Mouse (Mus musculus): ENCODE results near the gene Itm2b. TPM values are rescaled to one million over a fixed set of nuclear protein-coding genes. Genes with fewer than 3 reads are reported as not detected.

Gene Itm2b
- polyA plus RNA-seq, 1 experiment, result 137 TPM

DNA sequence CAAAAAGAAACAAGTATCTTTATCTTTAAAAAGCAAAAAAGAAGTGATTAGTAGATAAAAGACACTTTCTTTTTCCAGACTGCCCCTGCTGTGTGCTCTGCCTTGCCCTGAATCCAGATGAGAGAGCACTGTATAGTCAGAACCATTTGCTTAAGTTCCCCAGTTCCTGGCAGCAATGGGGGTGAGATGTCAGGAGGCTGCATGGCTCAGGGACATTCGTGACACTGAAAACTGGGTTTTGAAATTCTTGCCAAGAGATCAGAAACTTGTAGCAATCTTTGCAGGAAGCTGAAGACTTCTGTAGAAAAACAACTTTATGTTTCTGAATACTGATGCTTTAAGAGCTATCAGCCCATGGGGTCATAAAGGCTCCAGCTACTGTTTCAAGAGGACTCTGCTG is 35.1 kb downstream of the Itm2b start:
- TF ChIP-seq GATA1 (IDR thresholded peaks at IDR 0.05; ENCODE audit: low read length), result no peak

DNA sequence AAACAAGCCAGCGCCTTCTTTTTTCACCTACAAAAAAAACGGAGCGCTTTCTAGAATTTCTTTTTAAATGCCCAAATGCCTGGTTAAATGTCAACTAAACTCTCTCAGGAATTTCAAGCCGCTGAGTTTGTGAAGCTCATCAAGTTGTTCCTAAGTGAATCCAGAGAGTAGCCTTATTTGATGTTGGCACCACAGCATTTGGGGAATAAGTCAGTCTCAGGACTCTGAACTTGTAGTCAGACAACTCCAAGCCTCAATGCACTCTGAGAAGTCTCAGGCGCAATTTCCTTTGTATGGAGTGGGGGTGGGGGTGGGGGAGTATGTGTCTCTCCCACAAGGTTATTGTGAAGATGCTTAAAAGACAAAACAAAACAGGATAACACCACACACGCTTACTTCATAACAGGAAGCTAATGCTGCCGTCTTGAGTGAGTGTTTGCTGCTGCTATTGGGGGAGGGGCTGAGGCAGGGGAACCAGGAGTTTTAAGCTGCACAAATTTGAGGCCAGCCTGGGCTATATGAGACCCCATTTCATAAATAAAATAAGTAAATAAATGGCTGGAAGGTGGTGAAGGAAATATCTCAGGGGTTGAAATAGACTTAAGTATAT is 35.9 kb downstream of the Itm2b start:
- TF ChIP-seq GATA1 (IDR thresholded peaks at IDR 0.05; ENCODE audit: low read length), result no peak

DNA sequence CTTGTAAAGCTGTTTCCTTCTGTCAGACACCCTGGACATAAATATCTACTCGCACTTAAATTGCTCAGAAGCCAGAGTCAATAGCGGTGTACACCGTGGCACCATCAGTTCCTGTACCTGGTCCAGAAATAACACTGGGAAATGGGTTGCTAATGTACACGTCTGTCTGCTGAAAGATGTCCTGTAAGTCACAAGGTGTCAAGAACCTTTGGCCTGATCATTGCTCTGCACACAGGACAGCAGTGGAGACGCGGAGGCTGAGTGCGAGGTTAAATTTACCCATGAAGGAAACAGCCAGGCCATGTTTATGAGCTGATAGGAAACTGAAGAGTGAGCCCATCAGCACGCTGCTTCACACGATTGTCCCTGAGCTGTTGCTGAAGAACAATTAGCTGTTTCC is 37.8 kb downstream of the Itm2b start:
- no peak for TF ChIP-seq GATA1 (IDR thresholded peaks at IDR 0.05; ENCODE audit: low read length)

DNA sequence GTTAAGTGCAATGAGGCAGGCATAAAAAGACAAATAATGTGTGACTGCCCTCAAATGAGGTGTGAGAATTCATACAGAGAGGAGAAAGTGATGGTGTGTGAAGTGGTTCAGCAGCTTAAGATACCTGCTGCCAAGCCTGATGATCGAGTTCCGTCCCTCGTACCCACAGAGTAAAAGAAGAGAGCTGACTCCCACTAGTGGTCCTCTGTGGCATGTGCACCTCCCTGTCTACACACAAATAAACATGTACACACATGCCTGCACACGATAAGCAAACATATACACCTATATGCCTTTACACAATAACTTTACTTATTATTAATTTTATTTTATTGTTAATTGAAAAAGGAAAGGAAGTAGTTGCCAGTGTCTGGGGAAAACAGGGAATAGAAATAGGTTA is 39.5 kb downstream of the Itm2b start:
- no peak for TF ChIP-seq GATA1 (IDR thresholded peaks at IDR 0.05; ENCODE audit: low read length)

DNA sequence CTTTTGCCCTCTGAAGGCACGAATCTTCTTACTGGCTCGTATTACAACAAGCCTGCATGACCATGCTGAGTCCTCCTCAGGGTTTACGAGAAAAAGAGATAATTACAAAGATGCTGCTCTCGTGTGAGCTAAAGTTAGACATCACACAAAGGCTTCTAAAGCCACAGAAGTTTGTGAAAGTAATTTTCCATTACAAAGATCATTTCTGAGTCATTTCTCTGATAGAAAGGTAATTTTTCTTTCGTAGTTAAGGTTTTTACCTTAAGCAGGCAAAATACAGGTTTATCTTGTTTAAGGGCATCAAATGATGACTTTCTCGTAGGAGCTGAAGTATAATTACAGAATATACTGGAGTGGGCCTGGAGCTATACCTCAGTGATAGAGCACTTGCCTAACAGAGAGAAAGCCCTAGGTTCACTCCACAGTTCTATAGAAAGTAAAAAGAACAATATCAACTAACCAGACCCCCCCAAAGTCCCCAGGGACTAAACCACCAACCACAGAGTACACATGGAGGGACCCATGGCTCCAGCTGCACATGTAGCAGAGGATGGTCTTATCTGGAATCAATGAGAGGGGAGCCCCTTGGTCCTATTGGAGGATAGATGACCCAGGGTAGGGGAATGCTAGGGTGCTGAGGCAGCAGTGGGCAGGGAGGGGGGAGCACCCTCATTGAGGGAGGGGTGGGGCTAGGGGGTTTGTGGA is 44.9 kb downstream of the Itm2b start:
- no peak for TF ChIP-seq GATA1 (IDR thresholded peaks at IDR 0.05; ENCODE audit: low read length)

DNA sequence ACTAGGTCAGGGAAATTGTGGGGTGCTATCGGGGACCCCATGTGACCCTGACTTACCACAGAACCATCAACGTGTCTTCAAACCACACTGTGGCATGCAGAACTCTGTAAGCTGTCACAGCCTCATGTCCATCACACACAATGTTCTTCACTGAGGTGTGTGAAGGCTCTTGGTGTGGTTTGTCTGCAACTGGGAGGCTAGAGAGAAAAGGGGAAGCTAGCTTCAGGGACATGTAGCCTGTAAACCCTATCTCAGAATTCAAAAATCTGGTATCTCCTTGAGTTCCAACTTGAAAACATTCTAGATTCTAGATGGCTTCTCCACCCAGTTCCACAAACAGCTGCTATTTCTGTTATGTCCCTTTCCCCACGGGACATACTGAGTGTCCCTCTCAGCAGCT is 45.5 kb downstream of the Itm2b start:
- TF ChIP-seq GATA1 (IDR thresholded peaks at IDR 0.05; ENCODE audit: low read length), result no peak

DNA sequence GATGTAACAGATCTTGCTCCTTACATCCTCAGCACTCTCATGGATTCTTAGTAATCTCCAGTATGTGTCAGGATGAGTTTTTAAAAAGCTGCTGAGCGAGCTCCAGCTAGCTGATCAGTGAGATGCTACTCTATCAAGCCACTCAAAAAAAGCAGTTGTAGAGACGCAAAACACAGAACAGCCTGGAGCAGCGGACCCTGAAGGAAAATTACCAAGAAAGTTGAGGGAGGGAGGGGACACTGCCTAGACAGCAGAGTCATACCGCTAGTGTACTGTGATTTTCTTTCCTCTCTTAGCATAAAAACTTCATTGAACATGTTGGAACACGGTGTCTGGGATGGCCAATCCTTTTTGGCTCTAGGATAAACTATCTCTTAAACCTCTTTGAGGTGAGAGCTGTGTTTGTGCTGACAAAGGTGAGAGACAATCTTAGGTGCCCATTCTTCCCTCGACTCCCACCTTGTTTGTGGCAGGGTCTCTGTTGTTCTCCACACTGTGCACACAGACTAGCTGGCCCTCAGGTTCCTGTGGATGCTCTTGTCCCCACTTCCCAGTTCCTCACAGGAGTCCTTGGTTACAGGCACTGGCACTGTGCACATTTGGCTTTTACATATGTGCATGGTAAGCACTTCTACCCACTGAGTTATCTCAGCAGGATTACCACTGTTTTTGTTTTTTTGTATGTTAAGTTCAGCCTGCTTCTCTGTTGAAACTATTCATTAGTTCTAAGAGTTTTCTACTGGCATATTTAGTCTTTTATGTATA is 48.6 kb downstream of the Itm2b start:
- no peak for TF ChIP-seq GATA1 (IDR thresholded peaks at IDR 0.05; ENCODE audit: low read length)

DNA sequence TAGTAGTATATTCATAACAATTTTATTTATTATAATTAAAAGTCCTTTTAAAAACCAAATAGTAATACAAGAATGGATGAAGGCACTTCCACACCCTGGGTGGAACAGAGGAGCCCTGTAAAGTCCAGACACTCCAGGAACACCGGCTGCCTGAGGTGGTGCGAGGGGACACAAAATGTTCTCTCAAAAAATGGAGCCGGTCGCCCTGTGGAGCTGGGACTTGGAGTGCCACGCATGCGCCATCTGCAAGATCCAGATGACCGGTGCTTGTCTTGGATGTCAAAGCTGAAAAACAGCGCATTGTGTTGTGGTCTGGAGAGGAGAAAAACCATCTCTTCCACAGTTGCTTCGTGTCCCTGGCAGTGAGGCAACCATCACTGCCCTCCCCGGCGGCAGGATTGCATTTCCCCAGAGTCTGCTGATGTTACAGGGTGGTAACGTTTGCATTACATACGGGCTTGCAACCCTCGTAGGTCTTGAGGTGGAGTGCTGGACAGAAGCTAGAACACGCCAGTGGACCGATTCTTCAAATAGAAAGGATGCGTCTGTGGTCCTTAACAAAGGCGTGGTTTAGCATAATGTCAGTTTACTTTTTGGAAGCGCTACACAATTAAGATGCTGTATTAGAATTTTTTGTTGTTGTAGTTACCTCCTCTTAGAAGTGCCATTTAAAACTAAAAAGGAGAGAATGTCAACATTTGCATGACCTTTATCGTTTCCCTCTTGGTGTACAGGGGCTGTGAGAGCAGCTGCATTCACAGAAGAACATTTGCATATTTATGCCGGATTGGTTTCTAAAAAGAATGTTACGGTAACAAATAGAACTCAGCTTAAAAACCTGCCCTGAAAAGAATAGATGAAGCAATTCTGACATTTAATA is 49.9 kb downstream of the Itm2b start:
- TF ChIP-seq GATA1 (IDR thresholded peaks at IDR 0.05; ENCODE audit: low read length), result no peak

DNA sequence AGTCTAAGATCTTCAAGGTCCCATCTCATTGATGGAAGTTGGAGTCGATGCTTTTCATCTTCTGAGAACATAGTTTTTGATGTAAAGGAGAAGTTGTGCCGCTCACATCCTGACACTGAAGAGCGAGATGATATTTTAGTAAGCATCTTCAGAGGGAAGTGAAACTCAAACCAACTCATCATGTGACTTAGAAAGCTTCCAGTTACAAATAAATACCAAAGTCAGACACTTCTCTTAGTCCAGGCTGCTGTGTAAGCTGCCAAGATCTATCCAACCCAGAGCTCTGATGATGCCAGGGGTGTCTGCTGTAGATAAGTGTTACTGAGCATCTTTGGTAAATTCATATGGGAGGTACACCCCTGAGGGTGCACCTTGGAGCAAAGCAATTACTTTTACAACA is 51.2 kb downstream of the Itm2b start:
- TF ChIP-seq GATA1 (IDR thresholded peaks at IDR 0.05; ENCODE audit: low read length), result no peak

DNA sequence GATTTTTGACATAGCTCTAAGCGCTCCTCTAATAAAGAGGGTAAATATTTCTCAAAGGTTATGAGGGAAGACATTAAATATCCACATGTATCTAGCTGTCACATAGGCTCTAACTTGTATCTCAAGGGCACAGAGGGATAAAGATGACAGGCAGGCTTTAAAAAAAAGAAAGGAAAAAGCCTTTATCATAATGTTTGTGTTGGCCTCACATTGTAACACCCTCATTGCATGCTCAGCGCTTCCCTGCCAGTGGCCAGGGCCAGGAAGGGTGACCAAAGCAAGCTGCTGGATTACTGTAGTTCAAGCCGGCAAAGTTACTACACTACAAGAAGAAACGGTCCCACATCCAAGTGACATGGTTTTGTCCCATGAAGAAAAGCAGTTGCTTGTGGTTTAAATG is 53.7 kb downstream of the Itm2b start:
- no peak for TF ChIP-seq GATA1 (IDR thresholded peaks at IDR 0.05; ENCODE audit: low read length)

DNA sequence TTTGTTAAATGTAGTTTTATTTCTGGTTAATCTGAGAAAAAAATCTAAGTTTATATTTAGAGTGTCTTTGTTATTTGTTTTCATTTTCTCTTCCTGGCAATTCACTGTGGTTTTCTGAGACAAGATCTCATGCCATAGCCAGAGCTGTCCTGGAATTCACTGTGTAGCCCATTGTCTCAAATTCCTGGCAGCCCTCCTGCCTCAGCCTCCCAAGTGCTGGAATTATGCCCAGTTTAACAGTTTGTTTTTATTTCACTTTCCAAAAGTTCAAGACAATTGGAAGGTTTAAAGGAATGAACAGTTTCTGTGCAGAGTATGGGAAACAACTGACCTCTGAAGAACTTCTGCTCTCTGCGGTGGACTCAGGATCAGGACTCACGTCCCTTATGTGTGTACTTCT is 55.2 kb downstream of the Itm2b start:
- no peak for TF ChIP-seq GATA1 (IDR thresholded peaks at IDR 0.05; ENCODE audit: low read length)

DNA sequence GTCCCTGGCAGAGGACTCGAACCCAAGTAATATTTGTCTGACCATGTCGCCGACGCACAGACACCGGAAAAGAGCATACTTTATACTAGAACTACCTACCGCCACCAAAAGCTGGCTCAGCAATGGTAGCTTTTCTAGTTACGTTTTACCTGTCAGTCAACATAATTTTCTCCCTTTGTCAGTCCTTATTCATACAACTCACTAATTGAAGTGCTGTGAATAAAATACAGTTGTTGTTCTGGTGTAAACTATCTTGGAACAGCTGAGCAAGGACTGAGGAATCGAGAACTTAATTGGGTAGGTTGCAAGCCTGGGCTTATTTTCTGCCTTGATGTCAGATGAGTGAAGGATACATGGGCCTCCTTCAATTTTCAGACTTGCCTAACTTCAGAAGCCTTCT is 58.6 kb downstream of the Itm2b start:
- TF ChIP-seq GATA1 (IDR thresholded peaks at IDR 0.05; ENCODE audit: low read length), result no peak

DNA sequence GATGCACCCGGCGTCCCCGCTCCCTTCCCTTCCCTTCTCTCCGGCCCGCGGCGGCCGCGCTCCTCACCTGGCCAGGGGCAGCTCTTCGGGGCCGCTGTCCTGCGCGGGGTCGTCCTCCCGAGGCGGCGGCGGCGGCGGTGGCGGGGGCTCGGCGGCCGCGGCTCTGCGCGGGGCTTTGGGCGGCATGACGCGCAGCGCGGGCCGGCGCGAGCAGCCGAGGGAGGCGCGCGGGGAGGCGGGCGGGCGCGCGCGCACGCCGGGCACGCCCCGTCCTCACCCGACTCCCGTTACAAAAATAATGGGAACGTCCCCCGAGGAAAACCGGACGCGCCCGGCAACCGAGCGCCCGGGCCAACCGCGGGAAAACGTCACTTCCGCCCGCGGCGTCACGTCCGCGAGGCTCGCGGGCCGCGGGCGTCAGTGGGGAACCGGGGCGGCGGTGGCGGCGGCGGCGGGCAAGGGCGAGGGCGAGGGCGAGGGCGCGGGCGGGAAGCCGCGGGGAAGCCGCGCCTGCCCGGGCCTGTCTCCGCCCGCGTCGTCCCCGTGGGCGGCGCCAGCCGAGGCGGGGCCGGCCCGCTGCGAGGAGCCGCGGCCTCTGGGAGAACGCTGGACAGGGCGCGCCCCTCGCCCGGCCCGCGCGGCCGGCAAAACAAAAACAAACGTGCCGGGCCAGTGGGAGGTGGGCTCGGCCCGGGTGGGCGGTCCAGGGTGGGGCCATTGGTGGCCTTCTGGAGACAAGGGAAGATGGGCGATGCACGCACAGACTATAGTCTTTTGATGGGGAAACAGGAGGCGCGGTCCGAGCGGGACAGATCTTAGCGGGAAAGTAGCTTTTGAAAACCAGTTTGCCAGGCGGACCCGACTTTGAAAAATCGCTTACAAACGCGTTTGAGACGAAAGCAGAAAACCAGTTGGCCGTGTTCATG is 59.4 kb downstream of the Itm2b start, which contains the start of gene Rb1:
Gene Rb1 (minus strand): TSS at position 367 of the 926 bp plus-strand sequence.
- TF ChIP-seq GATA1 (IDR thresholded peaks at IDR 0.05; ENCODE audit: low read length), result no peak

DNA sequence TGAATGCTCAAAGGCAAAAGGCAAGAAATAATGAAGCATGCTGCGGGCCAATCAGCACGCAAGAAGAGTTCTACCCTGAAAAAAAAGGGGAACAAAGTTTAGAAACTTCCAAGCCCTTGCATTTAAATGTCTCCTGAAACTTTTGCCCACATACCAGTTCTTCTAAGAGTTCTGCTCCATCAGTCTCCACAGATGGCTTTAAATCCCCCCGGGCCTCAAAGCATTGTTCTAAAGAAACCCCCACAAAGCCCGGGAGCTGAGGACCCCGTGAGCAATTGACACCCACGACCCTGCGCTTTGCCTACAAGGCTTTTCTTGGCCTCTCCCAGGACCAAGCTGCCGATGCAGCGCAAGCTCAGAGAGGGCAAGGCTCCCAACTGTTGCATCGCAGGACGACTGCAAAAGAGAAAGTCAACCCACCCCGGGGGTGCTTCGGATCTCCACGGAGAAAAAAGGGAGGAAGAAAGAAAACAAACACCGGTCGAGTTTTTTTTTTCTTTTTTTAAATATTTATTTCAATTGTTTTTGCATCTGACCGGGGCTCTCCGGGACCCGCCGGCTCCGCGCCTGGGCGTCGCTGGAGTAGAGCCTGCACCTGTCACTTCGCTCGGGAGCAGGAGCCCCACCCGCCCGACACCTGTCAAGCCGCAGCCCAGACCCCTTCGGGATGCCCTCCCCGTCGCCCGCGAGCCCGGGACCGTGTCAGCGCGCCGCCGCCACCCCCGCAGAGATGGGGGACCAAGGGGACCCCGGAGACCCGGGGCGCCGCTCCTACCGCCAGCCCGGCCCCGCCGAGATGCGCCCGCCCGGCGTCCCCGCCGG is 60.2 kb downstream of the Itm2b start:
- TF ChIP-seq GATA1 (IDR thresholded peaks at IDR 0.05; ENCODE audit: low read length), result no peak
